Mouse (Mus musculus): ENCODE data around the gene Ddo. TPM values are rescaled to one million over a fixed set of nuclear protein-coding genes. Genes with fewer than 3 reads are reported as not detected.

The Ddo gene
- 22.6 and 25.1 TPM in 2 replicates for polyA plus RNA-seq (2012; rRNA removed)

DNA sequence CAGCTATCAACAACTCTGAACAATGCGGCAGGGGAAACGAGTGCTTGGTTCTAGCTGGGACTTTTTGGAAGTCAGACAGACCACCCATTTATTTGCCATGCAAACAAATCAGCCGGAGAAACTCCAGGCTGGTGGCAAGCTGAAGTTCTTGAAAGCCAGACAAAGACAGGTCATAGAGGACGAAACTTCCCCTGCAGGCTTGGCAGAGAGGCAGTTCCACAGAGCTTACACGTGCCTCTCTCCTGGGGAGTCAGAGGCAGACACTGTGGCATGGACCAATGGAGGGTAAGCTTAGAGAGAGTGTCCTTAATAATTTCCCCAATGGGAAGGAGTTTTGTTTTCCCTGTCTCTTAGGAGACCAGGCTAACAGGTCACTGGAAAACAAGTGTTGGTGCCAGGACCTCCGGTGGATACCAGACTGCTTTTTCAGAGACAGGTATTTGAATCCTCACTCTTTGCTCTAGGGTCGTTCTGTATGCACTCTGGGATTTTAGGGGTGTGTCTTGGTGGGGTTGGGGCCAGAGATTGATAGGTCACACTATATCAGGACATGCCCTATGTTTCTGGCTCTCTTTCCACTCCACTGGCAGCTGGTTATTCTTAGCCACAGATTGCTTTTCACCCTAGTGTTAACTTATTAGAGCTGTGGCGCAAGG, at the start of gene Ddo:
Gene Ddo (plus strand): TSS at position 356 of the 656 bp plus-strand sequence.
- no peaks in the 10 kb centered on the region for H3K27me3 ChIP-seq (ENCODE audit: control insufficient read depth, insufficient read depth, low read length)
- 28% methylated on average over 8 of the region's 8 CpGs for whole genome bisulfite sequencing
- peak within 1 kb of the TSS; percentile 49 for H3K4me3 ChIP-seq (replicated peaks; ENCODE audit: insufficient read depth, low read depth, low read length)
- DNase-seq, result peak; percentile 66 to 83
- TF ChIP-seq POLR2A (IDR thresholded peaks at IDR 0.05; ENCODE audit: borderline replicate concordance, insufficient read depth, low read length), result no peak
- no peak for TF ChIP-seq CTCF (IDR thresholded peaks at IDR 0.05; ENCODE audit: borderline replicate concordance, insufficient read depth, low read depth, low read length)
- peaks cover 9% of the 10 kb centered on the region for H3K4me1 ChIP-seq (ENCODE audit: control insufficient read depth, insufficient read depth, low read length)
- peak within 1 kb of the TSS; percentile 68 for H3K27ac ChIP-seq (ENCODE audit: insufficient read depth, low read length)

DNA sequence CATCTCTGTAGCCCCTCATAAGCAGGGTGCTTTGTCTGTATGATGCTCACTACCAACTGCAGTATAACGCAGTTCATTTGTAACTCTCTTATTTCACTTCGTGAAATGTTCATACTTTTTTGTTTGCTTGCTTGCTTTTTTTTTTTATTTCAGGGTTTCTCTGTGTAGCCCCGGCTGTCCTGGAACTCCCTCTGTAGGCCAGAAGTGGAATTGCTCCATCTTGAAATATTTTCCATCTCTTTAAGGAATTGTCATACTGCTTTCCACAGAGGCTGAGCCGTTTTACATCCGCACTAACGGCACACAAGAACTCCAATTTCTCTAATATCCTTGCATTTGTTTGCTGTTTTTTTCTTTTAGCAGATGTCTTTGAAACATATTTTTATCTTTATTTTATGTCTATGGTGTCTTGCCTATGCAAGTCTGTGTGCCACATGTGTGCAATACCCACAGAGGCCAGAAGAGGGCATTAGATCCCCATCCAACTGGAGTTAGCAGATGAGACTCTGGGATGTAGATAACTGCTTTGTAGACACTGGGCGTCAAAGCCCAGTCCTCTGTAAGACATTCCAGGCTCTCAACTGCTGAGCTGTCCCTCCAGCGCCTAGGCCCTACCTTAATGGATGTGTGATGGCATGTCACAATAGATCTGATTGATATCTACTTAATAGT, 46.1 kb upstream of the Ddo start:
- peak in 1 of 2 experiments; percentile 19 for DNase-seq

DNA sequence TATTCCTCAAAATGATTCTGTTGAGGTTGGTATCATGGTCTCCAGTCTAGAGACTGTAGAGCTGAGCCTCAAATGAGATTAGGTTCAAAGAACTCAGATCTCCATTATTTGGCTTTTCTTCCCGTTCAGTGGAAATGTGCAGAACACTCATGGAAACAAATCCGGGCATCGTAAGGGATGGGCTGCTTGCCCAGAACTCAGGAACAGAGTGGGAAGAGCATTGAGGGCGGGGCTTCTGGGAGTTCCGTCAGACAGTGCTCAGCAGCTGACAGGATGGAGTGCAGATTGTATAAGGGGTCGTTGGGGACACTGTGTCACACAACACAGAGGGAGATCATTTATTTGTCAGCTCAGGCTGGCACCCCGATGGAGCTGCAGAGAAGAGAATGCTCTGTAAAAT, 37.6 kb upstream of the Ddo start:
- no peak for TF ChIP-seq CTCF (IDR thresholded peaks at IDR 0.05; ENCODE audit: borderline replicate concordance, insufficient read depth, low read depth, low read length)
- no peak for TF ChIP-seq POLR2A (IDR thresholded peaks at IDR 0.05; ENCODE audit: borderline replicate concordance, insufficient read depth, low read length)
- DNase-seq, result no peak
- no peak overlapping the region for H3K4me3 ChIP-seq (replicated peaks; ENCODE audit: insufficient read depth, low read depth, low read length)
- WGBS, result 27% methylated on average over 7 of the region's 7 CpGs
- H3K4me1 ChIP-seq (ENCODE audit: control insufficient read depth, insufficient read depth, low read length), result no peaks in the 10 kb centered on the region
- H3K27me3 ChIP-seq (ENCODE audit: control insufficient read depth, insufficient read depth, low read length), result no peaks in the 10 kb centered on the region
- H3K27ac ChIP-seq (ENCODE audit: insufficient read depth, low read length), result no peak overlapping the region

More for the DNA sequence above, 46.1 kb upstream of the Ddo start:
- 82% methylated on average over 8 of the region's 8 CpGs for WGBS
- no peaks in the 10 kb centered on the region for H3K4me1 ChIP-seq (ENCODE audit: control insufficient read depth, insufficient read depth, low read length)
- no peak overlapping the region for H3K27ac ChIP-seq (ENCODE audit: insufficient read depth, low read length)
- no peaks in the 10 kb centered on the region for H3K27me3 ChIP-seq (ENCODE audit: control insufficient read depth, insufficient read depth, low read length)
- no peak overlapping the region for H3K4me3 ChIP-seq (replicated peaks; ENCODE audit: insufficient read depth, low read depth, low read length)
- TF ChIP-seq CTCF (IDR thresholded peaks at IDR 0.05; ENCODE audit: borderline replicate concordance, insufficient read depth, low read depth, low read length), result peak; percentile 19; the same call in 1 of the 2 replicates
- no peak for TF ChIP-seq POLR2A (IDR thresholded peaks at IDR 0.05; ENCODE audit: borderline replicate concordance, insufficient read depth, low read length)

DNA sequence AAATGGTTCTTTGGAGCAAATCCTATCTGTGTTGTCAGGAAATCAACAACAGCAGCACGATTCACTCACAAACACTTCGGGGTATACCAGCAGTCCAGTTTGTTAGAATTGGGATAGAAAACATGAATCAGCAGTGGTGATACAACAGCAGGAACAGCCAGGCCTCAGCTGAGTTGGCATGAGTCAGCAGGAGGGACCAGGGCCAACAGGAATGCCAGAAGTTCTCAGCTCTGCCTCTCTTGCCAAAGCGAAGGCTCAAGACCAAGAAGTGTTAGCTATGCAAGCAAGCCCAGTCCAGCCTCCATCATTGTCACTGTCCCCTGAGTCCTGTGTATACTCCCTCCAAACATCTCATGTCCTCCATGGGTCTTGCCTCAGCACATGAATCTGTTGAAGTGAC, 32.6 kb upstream of the Ddo start:
- no peaks in the 10 kb centered on the region for H3K27me3 ChIP-seq (ENCODE audit: control insufficient read depth, insufficient read depth, low read length)
- peak in 1 of 2 experiments; percentile 9 for DNase-seq
- 62% methylated on average over 3 of the region's 3 CpGs for WGBS
- no peaks in the 10 kb centered on the region for H3K4me1 ChIP-seq (ENCODE audit: control insufficient read depth, insufficient read depth, low read length)
- H3K4me3 ChIP-seq (replicated peaks; ENCODE audit: insufficient read depth, low read depth, low read length), result no peak overlapping the region
- TF ChIP-seq CTCF (IDR thresholded peaks at IDR 0.05; ENCODE audit: borderline replicate concordance, insufficient read depth, low read depth, low read length), result no peak
- TF ChIP-seq POLR2A (IDR thresholded peaks at IDR 0.05; ENCODE audit: borderline replicate concordance, insufficient read depth, low read length), result no peak
- no peak overlapping the region for H3K27ac ChIP-seq (ENCODE audit: insufficient read depth, low read length)

DNA sequence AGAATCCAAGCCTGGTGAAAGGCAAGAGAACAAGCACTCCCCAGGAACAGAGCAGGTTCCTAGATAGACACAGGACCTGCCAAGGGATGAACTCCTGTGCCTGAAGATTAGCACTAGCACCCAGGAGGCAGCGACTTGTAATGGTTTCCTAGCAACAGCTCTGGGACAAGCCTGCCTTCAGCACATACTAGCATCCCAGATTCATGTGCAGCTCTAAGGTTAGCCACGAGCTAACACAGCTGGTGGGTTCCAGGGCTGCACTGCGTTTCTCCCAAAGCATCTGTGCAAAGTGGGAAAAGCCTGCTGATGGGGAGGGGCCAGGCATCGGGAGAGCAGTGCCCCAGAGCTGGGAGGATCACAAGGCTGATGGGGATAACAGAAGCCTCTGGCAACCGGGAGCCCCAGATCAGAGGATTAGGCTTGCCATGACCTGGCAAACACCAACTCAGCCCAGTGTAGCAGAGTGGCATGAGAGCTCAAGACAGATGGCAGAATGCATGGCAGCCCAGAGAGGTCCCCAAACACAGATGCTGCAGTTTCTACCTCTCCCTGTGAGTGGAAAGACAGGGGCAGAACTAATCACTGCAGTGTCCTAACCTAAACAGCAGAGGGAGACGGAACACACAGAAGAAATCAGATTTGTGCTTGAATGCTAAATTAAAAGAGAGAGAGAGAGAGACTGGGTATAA, 25.0 kb upstream of the Ddo start:
- Histone ChIP-seq H3K4me3 (replicated peaks; ENCODE audit: insufficient read depth, low read depth, low read length) (no peak overlapping the region), H3K27ac (ENCODE audit: insufficient read depth, low read length) (no peak overlapping the region), H3K27me3 (ENCODE audit: control insufficient read depth, insufficient read depth, low read length) (no peaks in the 10 kb centered on the region), H3K4me1 (ENCODE audit: control insufficient read depth, insufficient read depth, low read length) (no peaks in the 10 kb centered on the region)
- no peak for DNase-seq
- no peak for TF ChIP-seq POLR2A (IDR thresholded peaks at IDR 0.05; ENCODE audit: borderline replicate concordance, insufficient read depth, low read length)
- no peak for TF ChIP-seq CTCF (IDR thresholded peaks at IDR 0.05; ENCODE audit: borderline replicate concordance, insufficient read depth, low read depth, low read length)
- 13% methylated on average over 6 of the region's 6 CpGs for WGBS

DNA sequence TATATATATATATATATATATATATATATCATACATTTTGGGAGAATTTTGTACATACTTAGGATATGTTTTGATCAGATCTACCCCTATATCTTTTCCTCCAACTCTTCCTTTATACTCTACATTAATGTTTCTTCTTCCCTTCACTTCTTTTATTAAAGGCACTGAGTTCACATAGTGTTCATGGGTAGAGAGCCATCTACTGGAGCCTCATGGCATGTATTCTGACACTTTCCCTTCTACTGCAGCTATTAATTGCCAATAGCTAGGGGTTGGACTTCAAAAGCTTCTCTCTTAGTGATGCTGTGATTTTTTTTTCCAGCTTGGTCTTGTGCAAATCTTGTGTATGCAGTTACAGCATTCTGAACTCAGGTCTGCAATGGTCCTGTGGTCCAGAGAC, 11.8 kb upstream of the Ddo start:
- no peak overlapping the region for H3K4me3 ChIP-seq (replicated peaks; ENCODE audit: insufficient read depth, low read depth, low read length)
- TF ChIP-seq CTCF (IDR thresholded peaks at IDR 0.05; ENCODE audit: borderline replicate concordance, insufficient read depth, low read depth, low read length) (no peak), POLR2A (IDR thresholded peaks at IDR 0.05; ENCODE audit: borderline replicate concordance, insufficient read depth, low read length) (no peak)
- no peak overlapping the region for H3K27ac ChIP-seq (ENCODE audit: insufficient read depth, low read length)
- no peaks in the 10 kb centered on the region for H3K4me1 ChIP-seq (ENCODE audit: control insufficient read depth, insufficient read depth, low read length)
- H3K27me3 ChIP-seq (ENCODE audit: control insufficient read depth, insufficient read depth, low read length), result no peaks in the 10 kb centered on the region
- DNase-seq, result no peak

DNA sequence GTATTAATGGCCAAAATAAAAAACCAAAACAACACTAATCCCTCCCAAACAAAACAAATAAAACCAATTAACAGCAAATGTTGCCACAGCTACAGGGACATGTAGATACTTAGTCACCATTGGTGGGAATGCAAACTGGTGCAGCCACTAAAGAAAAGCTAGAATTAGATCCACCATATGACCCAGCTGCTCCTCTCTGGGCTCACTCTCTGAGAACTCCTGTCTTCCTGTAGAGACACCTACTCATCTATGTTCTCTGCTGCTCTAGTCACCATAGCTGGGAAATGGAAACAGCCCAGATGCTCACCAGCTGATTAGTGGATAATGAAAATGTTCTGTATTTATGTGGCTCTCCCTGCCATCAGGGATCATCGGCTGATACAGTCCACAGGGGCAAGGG, 10.1 kb upstream of the Ddo start:
- 90% methylated on average over 1 of the region's 1 CpGs for WGBS
- no peak overlapping the region for H3K4me3 ChIP-seq (replicated peaks; ENCODE audit: insufficient read depth, low read depth, low read length)
- TF ChIP-seq POLR2A (IDR thresholded peaks at IDR 0.05; ENCODE audit: borderline replicate concordance, insufficient read depth, low read length), result no peak
- TF ChIP-seq CTCF (IDR thresholded peaks at IDR 0.05; ENCODE audit: borderline replicate concordance, insufficient read depth, low read depth, low read length), result no peak
- no peak overlapping the region for H3K27ac ChIP-seq (ENCODE audit: insufficient read depth, low read length)
- no peaks in the 10 kb centered on the region for H3K27me3 ChIP-seq (ENCODE audit: control insufficient read depth, insufficient read depth, low read length)
- no peak for DNase-seq
- H3K4me1 ChIP-seq (ENCODE audit: control insufficient read depth, insufficient read depth, low read length), result no peaks in the 10 kb centered on the region

All from cerebellum, adult 2 months (tissue).